Mouse (Mus musculus): ENCODE measurements around the gene Txndc15. TPM values are rescaled to one million over a fixed set of nuclear protein-coding genes. Genes with fewer than 3 reads are reported as not detected.
"Not testable (repeated sequence)": the region's sequence is repeated elsewhere in the genome, so short reads cannot be mapped to it uniquely, and the experiment has no call there.

Txndc15 gene
- polyA plus RNA-seq, 1 experiment: 37.1 TPM

GRCm38 (mm10) chr13:55693243-55693721 is 21.2 kb upstream of the Txndc15 start:
- DNase-seq: no peak
- WGBS: under 1% methylated on average over 70 of the region's 70 CpGs
- peaks cover 15% of the 10 kb centered on the region; the same call in 1 of the 2 replicates for H3K4me1 ChIP-seq (ENCODE audit: control insufficient read depth, insufficient read depth, low read length)
- TF ChIP-seq POLR2A (IDR thresholded peaks at IDR 0.05; ENCODE audit: borderline replicate concordance, extremely low read depth, low read depth, low read length) (no peak), CTCF (IDR thresholded peaks at IDR 0.05; ENCODE audit: insufficient read depth, low read length) (no peak)
- H3K4me3 ChIP-seq (replicated peaks; ENCODE audit: extremely low read depth, low read depth, low read length): peak overlapping the region; percentile 94

DNA sequence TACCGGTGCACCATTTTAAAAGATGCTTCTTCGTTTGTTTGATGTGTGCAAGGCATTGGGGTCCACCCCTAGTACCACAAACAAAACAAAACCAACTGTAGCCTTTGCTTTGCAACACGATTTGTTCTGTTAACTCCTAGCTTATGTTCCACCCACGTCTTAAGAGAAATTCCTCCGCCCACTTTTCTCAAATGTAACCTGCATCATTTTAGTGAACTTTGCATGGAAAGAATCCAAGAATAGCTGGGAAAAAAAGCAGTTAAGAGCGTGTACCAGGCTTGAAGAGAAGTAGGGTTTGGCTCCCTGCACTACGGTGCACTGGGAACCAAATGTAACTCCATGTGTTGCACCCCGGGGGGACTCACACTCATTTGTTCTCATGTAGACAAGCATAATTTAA is 20.3 kb upstream of the Txndc15 start:
- peaks cover 15% of the 10 kb centered on the region; the same call in 1 of the 2 replicates for H3K4me1 ChIP-seq (ENCODE audit: control insufficient read depth, insufficient read depth, low read length)
- WGBS: 4% methylated on average over 8 of the region's 8 CpGs

GRCm38 (mm10) chr13:55695989-55696388 is 18.5 kb upstream of the Txndc15 start:
- DNase-seq; H3K4me3 ChIP-seq (replicated peaks; ENCODE audit: extremely low read depth, low read depth, low read length): not testable (repeated sequence)
- H3K4me1 ChIP-seq (ENCODE audit: control insufficient read depth, insufficient read depth, low read length): peaks cover 15% of the 10 kb centered on the region; the same call in 1 of the 2 replicates
- WGBS: 85% methylated on average over 1 of the region's 3 CpGs

More for the DNA sequence above, 20.3 kb upstream of the Txndc15 start:
- no peak for DNase-seq
- TF ChIP-seq POLR2A (IDR thresholded peaks at IDR 0.05; ENCODE audit: borderline replicate concordance, extremely low read depth, low read depth, low read length) (no peak), CTCF (IDR thresholded peaks at IDR 0.05; ENCODE audit: insufficient read depth, low read length) (no peak)
- H3K4me3 ChIP-seq (replicated peaks; ENCODE audit: extremely low read depth, low read depth, low read length): peak overlapping the region; percentile 40

- WGBS: 68% methylated on average over 4 of the region's 4 CpGs
- DNase-seq: no peak
- TF ChIP-seq CTCF (IDR thresholded peaks at IDR 0.05; ENCODE audit: insufficient read depth, low read length) (no peak), POLR2A (IDR thresholded peaks at IDR 0.05; ENCODE audit: borderline replicate concordance, extremely low read depth, low read depth, low read length) (no peak)
- no peak overlapping the region for H3K4me3 ChIP-seq (replicated peaks; ENCODE audit: extremely low read depth, low read depth, low read length)
- no peaks in the 10 kb centered on the region for H3K4me1 ChIP-seq (ENCODE audit: control insufficient read depth, insufficient read depth, low read length)
Measured at GRCm38 (mm10) chr13:55704301-55704700, 10.1 kb upstream of the Txndc15 start.

DNA sequence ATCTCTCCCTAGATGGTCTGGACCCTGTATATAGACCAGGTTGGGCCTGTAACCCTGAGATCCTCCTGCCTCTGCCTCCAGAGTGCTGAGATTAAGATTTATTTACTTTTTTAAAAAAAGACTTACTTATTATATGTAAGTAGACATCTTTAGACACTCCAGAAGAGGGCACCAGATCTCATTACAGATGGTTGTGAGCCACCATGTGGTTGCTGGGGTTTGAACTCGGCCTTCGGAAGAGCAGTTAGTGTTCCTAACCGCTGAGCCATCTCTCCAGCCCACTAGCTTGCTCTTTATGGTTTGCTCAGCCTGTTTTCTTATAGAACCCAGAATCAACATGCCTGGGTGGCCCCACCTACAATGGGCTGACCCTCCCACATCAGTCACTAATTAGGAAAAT is 1.6 kb upstream of the Txndc15 start:
- no peak for TF ChIP-seq POLR2A (IDR thresholded peaks at IDR 0.05; ENCODE audit: borderline replicate concordance, extremely low read depth, low read depth, low read length)
- Histone ChIP-seq H3K4me1 (ENCODE audit: control insufficient read depth, insufficient read depth, low read length) (peaks cover 3% of the 10 kb centered on the region), H3K4me3 (replicated peaks; ENCODE audit: extremely low read depth, low read depth, low read length) (no peak overlapping the region)
- DNase-seq: no peak
- 89% methylated on average over 3 of the region's 3 CpGs for WGBS

- 5% methylated on average over 5 of the region's 5 CpGs for WGBS
- H3K4me1 ChIP-seq (ENCODE audit: control insufficient read depth, insufficient read depth, low read length): peaks cover 3% of the 10 kb centered on the region
- no peak for DNase-seq
- TF ChIP-seq POLR2A (IDR thresholded peaks at IDR 0.05; ENCODE audit: borderline replicate concordance, extremely low read depth, low read depth, low read length) (no peak), CTCF (IDR thresholded peaks at IDR 0.05; ENCODE audit: insufficient read depth, low read length) (no peak)
- peak overlapping the region; percentile 93 for H3K4me3 ChIP-seq (replicated peaks; ENCODE audit: extremely low read depth, low read depth, low read length)
Measured at GRCm38 (mm10) chr13:55715167-55715512, 690 bp downstream of the Txndc15 start.

DNA sequence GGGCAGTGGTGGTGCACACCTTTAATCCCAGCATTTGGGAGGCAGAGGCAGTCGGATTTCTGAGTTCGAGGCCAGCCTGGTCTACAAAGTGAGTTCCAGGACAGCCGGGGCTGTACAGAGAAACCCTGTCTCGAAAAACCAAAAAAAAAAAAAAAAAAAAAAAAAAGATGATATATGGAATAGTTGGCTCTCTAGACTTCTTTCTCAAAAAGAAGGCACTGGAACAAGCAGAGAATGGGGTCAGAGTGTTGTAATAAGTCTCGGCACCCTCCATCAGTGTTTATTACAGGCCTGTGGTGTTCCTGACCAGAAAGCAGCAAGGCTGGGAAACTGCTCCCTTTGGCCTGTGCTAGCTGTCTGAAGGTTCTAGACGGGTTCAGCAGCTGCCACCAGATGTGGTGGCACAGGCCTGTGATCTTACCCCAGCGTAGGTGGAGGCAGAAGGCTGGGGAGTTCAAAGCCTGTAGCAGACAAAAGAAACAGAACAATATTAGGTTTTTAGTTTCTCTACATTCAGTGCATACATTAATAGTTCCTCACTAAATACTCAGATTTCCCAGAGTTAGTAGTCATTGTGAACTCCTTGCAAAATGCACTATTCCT is 1.6 kb downstream of the Txndc15 start:
- 72% methylated on average over 7 of the region's 7 CpGs for WGBS
- TF ChIP-seq CTCF (IDR thresholded peaks at IDR 0.05; ENCODE audit: insufficient read depth, low read length) (no peak), POLR2A (IDR thresholded peaks at IDR 0.05; ENCODE audit: borderline replicate concordance, extremely low read depth, low read depth, low read length) (no peak)
- no peak for DNase-seq
- H3K4me3 ChIP-seq (replicated peaks; ENCODE audit: extremely low read depth, low read depth, low read length): no peak overlapping the region
- peaks cover 3% of the 10 kb centered on the region for H3K4me1 ChIP-seq (ENCODE audit: control insufficient read depth, insufficient read depth, low read length)

DNA sequence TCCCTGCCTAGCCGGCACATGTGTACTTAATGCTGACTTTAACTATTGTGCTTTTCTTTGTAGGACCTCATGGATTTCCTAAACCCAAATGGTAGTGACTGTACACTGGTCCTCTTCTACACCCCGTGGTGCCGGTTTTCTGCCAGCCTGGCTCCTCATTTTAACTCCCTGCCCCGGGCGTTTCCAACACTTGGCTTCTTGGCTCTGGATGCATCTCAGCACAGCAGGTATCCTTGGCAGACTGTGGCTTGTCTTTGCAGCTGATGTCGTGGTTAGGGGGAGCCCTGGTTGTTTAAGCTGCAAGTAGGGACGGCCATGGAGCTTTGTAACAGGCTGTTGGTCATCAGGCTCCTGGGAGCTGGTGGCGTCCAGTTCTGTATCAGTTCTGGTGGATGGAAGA is 7.1 kb downstream of the Txndc15 start:
- no peak for DNase-seq
- 80% methylated on average over 8 of the region's 8 CpGs for WGBS
- Histone ChIP-seq H3K4me1 (ENCODE audit: control insufficient read depth, insufficient read depth, low read length) (no peaks in the 10 kb centered on the region), H3K4me3 (replicated peaks; ENCODE audit: extremely low read depth, low read depth, low read length) (no peak overlapping the region)
- TF ChIP-seq POLR2A (IDR thresholded peaks at IDR 0.05; ENCODE audit: borderline replicate concordance, extremely low read depth, low read depth, low read length): no peak
- TF ChIP-seq CTCF (IDR thresholded peaks at IDR 0.05; ENCODE audit: insufficient read depth, low read length): no peak

DNA sequence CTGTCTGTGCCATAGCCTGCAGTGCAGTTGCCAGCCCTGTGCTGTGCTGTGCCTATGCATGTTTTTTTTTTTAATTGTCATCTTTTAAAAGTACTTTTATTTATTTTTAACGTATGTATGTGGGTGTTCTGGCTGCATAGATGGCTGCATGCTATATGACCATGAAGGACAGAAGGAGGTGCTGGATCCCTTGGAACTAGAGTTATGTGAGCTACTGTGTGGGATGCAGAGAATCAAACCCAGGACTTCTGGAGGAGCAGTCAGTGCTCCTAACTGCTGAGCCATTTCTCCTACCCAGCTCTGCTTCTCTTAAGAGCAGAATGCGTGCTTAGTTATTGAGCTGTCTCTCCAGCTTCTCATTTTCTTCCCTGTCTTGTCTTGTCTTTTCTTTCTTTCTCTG is 7.5 kb downstream of the Txndc15 start:
- TF ChIP-seq CTCF (IDR thresholded peaks at IDR 0.05; ENCODE audit: insufficient read depth, low read length) (no peak), POLR2A (IDR thresholded peaks at IDR 0.05; ENCODE audit: borderline replicate concordance, extremely low read depth, low read depth, low read length) (no peak)
- Histone ChIP-seq H3K4me1 (ENCODE audit: control insufficient read depth, insufficient read depth, low read length) (no peaks in the 10 kb centered on the region), H3K4me3 (replicated peaks; ENCODE audit: extremely low read depth, low read depth, low read length) (no peak overlapping the region)
- WGBS: 90% methylated on average over 2 of the region's 2 CpGs
- DNase-seq: no peak

DNA sequence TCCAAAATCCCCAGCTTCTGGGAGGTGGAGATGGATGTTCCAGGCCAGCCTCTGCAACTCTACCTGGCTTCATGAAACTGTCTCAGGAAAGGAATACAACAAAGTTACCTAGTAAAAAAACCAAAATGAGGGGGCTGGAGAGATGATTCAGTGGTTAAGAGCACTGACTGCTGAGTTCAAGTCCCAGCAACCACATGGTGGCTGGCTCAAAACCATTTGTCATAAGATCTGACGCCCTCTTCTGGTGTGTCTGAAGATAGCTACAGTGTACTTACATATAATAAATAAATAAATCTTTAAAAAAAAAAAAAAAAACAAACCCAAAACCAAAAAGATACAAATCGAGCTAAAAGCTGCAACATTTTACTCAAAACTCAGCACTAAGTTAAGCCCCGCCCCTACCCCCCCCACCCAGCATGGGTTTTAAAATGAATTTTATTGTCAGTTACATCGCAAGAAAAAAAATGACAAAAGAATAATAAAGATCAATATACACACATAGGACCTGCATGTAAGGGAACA is 12.2 kb downstream of the Txndc15 start:
- WGBS: 0% methylated on average over 4 of the region's 4 CpGs
- Histone ChIP-seq H3K4me3 (replicated peaks; ENCODE audit: extremely low read depth, low read depth, low read length) (peak overlapping the region; percentile 93), H3K4me1 (ENCODE audit: control insufficient read depth, insufficient read depth, low read length) (no peaks in the 10 kb centered on the region)
- no peak for TF ChIP-seq POLR2A (IDR thresholded peaks at IDR 0.05; ENCODE audit: borderline replicate concordance, extremely low read depth, low read depth, low read length)
- TF ChIP-seq CTCF (IDR thresholded peaks at IDR 0.05; ENCODE audit: insufficient read depth, low read length): peak; percentile 16; the same call in 1 of the 2 replicates
- DNase-seq: no peak

All from lung, adult 2 months (tissue).